Mouse (Mus musculus): ENCODE measurements around the gene Pmpca. TPM values are rescaled to one million over a fixed set of nuclear protein-coding genes. Genes with fewer than 3 reads are reported as not detected.
A peak's percentile ranks its signal among the peaks of the same experiment; 100 is the strongest.

Pmpca gene
- total and polyA plus RNA-seq, 2 experiments from 2014 or later = 52.5 to 99.2 TPM

GRCm38 (mm10) chr2:26408515-26409356, 19.6 kb downstream of the Pmpca start, which contains the start of gene Inpp5e:
Gene Inpp5e, minus strand, starts transcription at chr2:26409203.
- DNase-seq (ENCODE audit: low spot score) (peak; percentile 90), ATAC-seq (ENCODE audit: insufficient read depth, low read depth) (peak; percentile 93)
- Histone ChIP-seq H3K4me1 (ENCODE audit: control insufficient read depth, insufficient read depth) (peaks cover 22% of the 10 kb centered on the region), H3K27me3 (ENCODE audit: control insufficient read depth, insufficient read depth, low read length) (no peaks in the 10 kb centered on the region), H3K4me3 (ENCODE audit: low read depth, low read length) (peak within 1 kb of the TSS; percentile 71), H3K9ac (replicated peaks; ENCODE audit: low read depth, low read length) (peak within 1 kb of the TSS; percentile 83), H3K4me2 (ENCODE audit: low read depth, low read length) (peak within 1 kb of the TSS; percentile 80), H3K36me3 (replicated peaks; ENCODE audit: control insufficient read depth, insufficient read depth, low read length) (peaks cover 34% of the 10 kb centered on the region), H3K27ac (ENCODE audit: low read depth) (peak within 1 kb of the TSS; percentile 69), H3K9me3 (replicated peaks; ENCODE audit: control insufficient read depth, low read length) (no peaks in the 10 kb centered on the region)
- under 1% methylated on average over 49 of the region's 57 CpGs for WGBS
- TF ChIP-seq CTCF (IDR thresholded peaks at IDR 0.05; ENCODE audit: low read depth) (peak; percentile 96), EP300 (IDR thresholded peaks at IDR 0.05; ENCODE audit: low read depth) (peak; percentile 88)

- Histone ChIP-seq H3K4me1 (ENCODE audit: control insufficient read depth, insufficient read depth) (peaks cover 22% of the 10 kb centered on the region), H3K4me3 (ENCODE audit: low read depth, low read length) (peak overlapping the region; percentile 71), H3K27ac (ENCODE audit: low read depth) (no peak overlapping the region), H3K27me3 (ENCODE audit: control insufficient read depth, insufficient read depth, low read length) (no peaks in the 10 kb centered on the region), H3K4me2 (ENCODE audit: low read depth, low read length) (peak overlapping the region; percentile 80), H3K9ac (replicated peaks; ENCODE audit: low read depth, low read length) (0 out of 2 replicates have a peak overlapping the region, but pooled peaks have one; percentile 83), H3K9me3 (replicated peaks; ENCODE audit: control insufficient read depth, low read length) (no peaks in the 10 kb centered on the region), H3K36me3 (replicated peaks; ENCODE audit: control insufficient read depth, insufficient read depth, low read length) (peaks cover 40% of the 10 kb centered on the region)
- no peak for ATAC-seq (ENCODE audit: insufficient read depth, low read depth)
- no peak for DNase-seq (ENCODE audit: low spot score)
- WGBS = 60% methylated on average over 3 of the region's 3 CpGs
- TF ChIP-seq CTCF (IDR thresholded peaks at IDR 0.05; ENCODE audit: low read depth) = no peak
- TF ChIP-seq EP300 (IDR thresholded peaks at IDR 0.05; ENCODE audit: low read depth) = no peak
These were observed 20.2 kb downstream of the Pmpca start for GRCm38 (mm10) chr2:26409362-26409761.

GRCm38 (mm10) chr2:26410091-26410490, 21.0 kb downstream of the Pmpca start:
- H3K36me3 ChIP-seq (replicated peaks; ENCODE audit: control insufficient read depth, insufficient read depth, low read length) = peaks cover 46% of the 10 kb centered on the region
- no peak overlapping the region for H3K4me3 ChIP-seq (ENCODE audit: low read depth, low read length)
- peaks cover 22% of the 10 kb centered on the region for H3K4me1 ChIP-seq (ENCODE audit: control insufficient read depth, insufficient read depth)
- H3K27ac ChIP-seq (ENCODE audit: low read depth) = no peak overlapping the region
- no peaks in the 10 kb centered on the region for H3K27me3 ChIP-seq (ENCODE audit: control insufficient read depth, insufficient read depth, low read length)
- H3K9me3 ChIP-seq (replicated peaks; ENCODE audit: control insufficient read depth, low read length) = no peaks in the 10 kb centered on the region
- 69% methylated on average over 5 of the region's 5 CpGs for whole genome bisulfite sequencing
- no peak overlapping the region for H3K4me2 ChIP-seq (ENCODE audit: low read depth, low read length)
- no peak for ATAC-seq (ENCODE audit: insufficient read depth, low read depth)
- TF ChIP-seq EP300 (IDR thresholded peaks at IDR 0.05; ENCODE audit: low read depth) (no peak), CTCF (IDR thresholded peaks at IDR 0.05; ENCODE audit: low read depth) (no peak)
- no peak overlapping the region for H3K9ac ChIP-seq (replicated peaks; ENCODE audit: low read depth, low read length)
- no peak for DNase-seq (ENCODE audit: low spot score)

- H3K9me3 ChIP-seq (replicated peaks; ENCODE audit: control insufficient read depth, low read length) = no peaks in the 10 kb centered on the region
- no peak overlapping the region for H3K4me3 ChIP-seq (ENCODE audit: low read depth, low read length)
- H3K36me3 ChIP-seq (replicated peaks; ENCODE audit: control insufficient read depth, insufficient read depth, low read length) = peaks cover 55% of the 10 kb centered on the region
- H3K4me2 ChIP-seq (ENCODE audit: low read depth, low read length) = no peak overlapping the region
- TF ChIP-seq CTCF (IDR thresholded peaks at IDR 0.05; ENCODE audit: low read depth) (no peak), EP300 (IDR thresholded peaks at IDR 0.05; ENCODE audit: low read depth) (no peak)
- H3K4me1 ChIP-seq (ENCODE audit: control insufficient read depth, insufficient read depth) = peaks cover 22% of the 10 kb centered on the region
- H3K27ac ChIP-seq (ENCODE audit: low read depth) = peak overlapping the region; percentile 52
- 0 out of 2 replicates have a peak overlapping the region, but pooled peaks have one; percentile 22 for H3K9ac ChIP-seq (replicated peaks; ENCODE audit: low read depth, low read length)
- WGBS = 45% methylated on average over 4 of the region's 5 CpGs
- no peaks in the 10 kb centered on the region for H3K27me3 ChIP-seq (ENCODE audit: control insufficient read depth, insufficient read depth, low read length)
- DNase-seq (ENCODE audit: low spot score) = no peak
- ATAC-seq (ENCODE audit: insufficient read depth, low read depth) = no peak
These were observed 21.8 kb downstream of the Pmpca start for GRCm38 (mm10) chr2:26410931-26411411.

- H3K27me3 ChIP-seq (ENCODE audit: control insufficient read depth, insufficient read depth, low read length) = no peaks in the 10 kb centered on the region
- no peak overlapping the region for H3K4me3 ChIP-seq (ENCODE audit: low read depth, low read length)
- peaks cover 95% of the 10 kb centered on the region for H3K36me3 ChIP-seq (replicated peaks; ENCODE audit: control insufficient read depth, insufficient read depth, low read length)
- no peak for ATAC-seq (ENCODE audit: insufficient read depth, low read depth)
- H3K27ac ChIP-seq (ENCODE audit: low read depth) = no peak overlapping the region
- DNase-seq (ENCODE audit: low spot score) = no peak
- H3K9ac ChIP-seq (replicated peaks; ENCODE audit: low read depth, low read length) = no peak overlapping the region
- H3K4me1 ChIP-seq (ENCODE audit: control insufficient read depth, insufficient read depth) = no peaks in the 10 kb centered on the region
- H3K4me2 ChIP-seq (ENCODE audit: low read depth, low read length) = no peak overlapping the region
- no peaks in the 10 kb centered on the region for H3K9me3 ChIP-seq (replicated peaks; ENCODE audit: control insufficient read depth, low read length)
- TF ChIP-seq CTCF (IDR thresholded peaks at IDR 0.05; ENCODE audit: low read depth) (no peak), EP300 (IDR thresholded peaks at IDR 0.05; ENCODE audit: low read depth) (no peak)
These were observed 27.9 kb downstream of the Pmpca start for GRCm38 (mm10) chr2:26417066-26417465.
